Mouse (Mus musculus) c-Kit-positive CD71-positive TER-119-positive erythroid progenitor cells, embryonic 14.5 days (primary cell): Measurements from ENCODE around the gene Trafd1.

Experiments
- DNase-seq: peaks from one replicate; pipeline ENCODE4 v3.0.0-alpha.2; 2013; ENCODE audit warnings: low spot score

Gene Trafd1

GRCm38 (mm10) chr5:121385461-121386119 lies at the start of gene Trafd1:
Trafd1 (minus strand) TSS chr5:121385632.
- peak; percentile 88 for DNase-seq

GRCm38 (mm10) chr5:121428954-121429353 lies 43.5 kb upstream of the Trafd1 start:
- no peak for DNase-seq

- DNase-seq: no peak
Measured at GRCm38 (mm10) chr5:121423297-121423696, 37.9 kb upstream of the Trafd1 start.

- no peak for DNase-seq
Measured at GRCm38 (mm10) chr5:121422787-121423186, 37.4 kb upstream of the Trafd1 start.

GRCm38 (mm10) chr5:121420721-121421120 lies 35.3 kb upstream of the Trafd1 start:
- no peak for DNase-seq

- DNase-seq: no peak
Measured at GRCm38 (mm10) chr5:121410975-121411374, 25.5 kb upstream of the Trafd1 start.

GRCm38 (mm10) chr5:121407856-121408255 lies 22.4 kb upstream of the Trafd1 start:
- no peak for DNase-seq

GRCm38 (mm10) chr5:121400849-121401248 lies 15.4 kb upstream of the Trafd1 start:
- no peak for DNase-seq

- DNase-seq: no peak
Measured at GRCm38 (mm10) chr5:121400064-121400463, 14.6 kb upstream of the Trafd1 start.

GRCm38 (mm10) chr5:121399540-121399939 lies 14.1 kb upstream of the Trafd1 start:
- no peak for DNase-seq

- DNase-seq: no peak
Measured at GRCm38 (mm10) chr5:121398965-121399462, 13.6 kb upstream of the Trafd1 start.

GRCm38 (mm10) chr5:121398146-121398964 lies 12.9 kb upstream of the Trafd1 start:
- peak; percentile 21 for DNase-seq

- peak; percentile 96 for DNase-seq
Measured at GRCm38 (mm10) chr5:121397187-121398145, 12.0 kb upstream of the Trafd1 start, which contains the start of gene Naa25. Naa25 (plus strand) TSS chr5:121397936.

- no peak for DNase-seq
Measured at GRCm38 (mm10) chr5:121395621-121396020, 10.2 kb upstream of the Trafd1 start.

GRCm38 (mm10) chr5:121393402-121393801 lies 8.0 kb upstream of the Trafd1 start:
- DNase-seq: no peak

- DNase-seq: peak; percentile 65
Measured at GRCm38 (mm10) chr5:121392667-121393380, 7.4 kb upstream of the Trafd1 start.

- DNase-seq: no peak
Measured at GRCm38 (mm10) chr5:121389691-121390090, 4.3 kb upstream of the Trafd1 start.

GRCm38 (mm10) chr5:121389106-121389505 lies 3.7 kb upstream of the Trafd1 start:
- no peak for DNase-seq

GRCm38 (mm10) chr5:121387126-121387525 lies 1.7 kb upstream of the Trafd1 start:
- DNase-seq: no peak

GRCm38 (mm10) chr5:121386120-121386909 lies 883 bp upstream of the Trafd1 start:
- DNase-seq: no peak
